Mouse (Mus musculus) cerebellum, adult 2 months (tissue): ENCODE results near the gene Opn4.

Source experiments
- CTCF ChIP-seq: fragments of 200-500 bp; IDR thresholded peaks from 2 replicates; pipeline ENCODE4 v1.5.1; 2011; ENCODE audit warnings: low read depth, mild to moderate bottlenecking, control low read depth, low read length, moderate library complexity, borderline replicate concordance; ENCODE audit not compliant: insufficient read depth
- POLR2A ChIP-seq: fragments of 200-500 bp; IDR thresholded peaks from 2 replicates; pipeline ENCODE4 v1.6.1; 2011; ENCODE audit warnings: low read length, control low read depth, borderline replicate concordance; ENCODE audit not compliant: insufficient read depth

- TF ChIP-seq CTCF (no peak), POLR2A (no peak)
Measured at GRCm38 (mm10) chr14:34585358-34586105, 14.4 kb downstream of the Opn4 start.
